In the genomic region with DNA sequence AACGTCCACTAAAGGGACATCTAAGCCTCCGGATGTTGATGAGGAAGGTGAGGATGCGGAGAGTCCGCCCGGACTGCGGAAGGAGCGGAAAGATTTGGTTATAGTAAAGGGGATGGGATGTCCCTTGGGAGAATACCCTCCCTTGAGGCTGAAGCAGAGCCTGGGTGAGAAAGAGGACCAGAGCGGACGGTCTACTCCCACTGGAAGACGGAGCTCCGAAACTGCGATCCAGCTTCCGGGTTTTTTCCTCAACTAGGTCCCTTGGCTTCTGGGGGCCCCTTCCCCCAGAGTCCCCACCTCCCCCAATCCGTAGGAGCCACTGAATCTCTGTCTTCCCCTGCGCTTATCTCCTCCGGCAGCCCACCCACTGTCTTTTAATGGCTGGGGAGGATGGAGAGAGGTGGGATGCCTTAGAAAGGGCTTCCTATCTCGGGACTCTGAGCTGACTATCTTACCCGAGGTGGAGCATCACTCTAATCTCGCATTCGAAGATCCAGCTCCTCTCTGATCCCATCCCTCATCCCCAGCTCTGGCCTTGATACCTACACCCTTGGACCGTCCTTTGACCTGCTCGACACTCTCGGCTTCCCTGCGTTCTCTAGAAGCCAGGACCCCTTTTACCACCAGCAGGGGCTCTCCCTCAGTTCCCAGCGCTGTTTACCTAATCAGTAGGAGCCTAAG, we compare ENCODE assay signal across 8 mouse cellular contexts. TPM values are rescaled to one million over a fixed set of nuclear protein-coding genes. Genes with fewer than 3 reads are reported as not detected.
DNase-seq lines count a peak whose midpoint lies in the region; ATAC-seq and TF ChIP-seq lines count a peak whose summit lies in the region.

No protein-coding gene starts in this region.

- no peak for ATAC-seq in embryonic facial prominence, embryonic 14.5 days (ENCODE audit: low read depth)
- no peak for ATAC-seq in heart, embryonic 11.5 days (replicated peaks; ENCODE audit: insufficient number of reproducible peaks, low FRiP score, low TSS enrichment)
- peak; percentile 24 for ATAC-seq in kidney, embryonic 15.5 days (replicated peaks; ENCODE audit: low FRiP score)
- ATAC-seq in midbrain, postnatal 0 days (ENCODE audit: low FRiP score): peak; percentile 22; the same call in 1 of the 2 replicates

- TF ChIP-seq CTCF in liver, adult 2 months (IDR thresholded peaks at IDR 0.05; ENCODE audit: low read depth, low read length): no peak
- peak; percentile 54 for TF ChIP-seq CTCF in midbrain, postnatal 0 days (IDR thresholded peaks at IDR 0.05)

- peak; percentile 77 for DNase-seq in layer of hippocampus, adult 11-12 months (ENCODE audit: low spot score)
- no peak for DNase-seq in layer of hippocampus, adult 9-10 months (ENCODE audit: low spot score)
- DNase-seq in embryonic facial prominence, embryonic 14.5 days (ENCODE audit: low spot score): peak; percentile 87
- DNase-seq in liver, adult 2 months (ENCODE audit: extremely low read depth, low read depth, low spot score): no peak
- DNase-seq in midbrain, postnatal 0 days (ENCODE audit: low spot score): peak; percentile 85
- DNase-seq in telencephalon, adult 2 months (ENCODE audit: low read depth, low spot score): peak; percentile 93

- peak overlapping the region; percentile 62 for H3K9ac ChIP-seq in embryonic facial prominence, embryonic 14.5 days (ENCODE audit: low read depth, low read length)
- peak overlapping the region; percentile 65 for H3K9ac ChIP-seq in heart, embryonic 11.5 days (ENCODE audit: low read depth, low read length)
- peak overlapping the region; percentile 44 for H3K9ac ChIP-seq in kidney, embryonic 15.5 days
- H3K9ac ChIP-seq in liver, adult 2 months (ENCODE audit: low read depth, low read length): peak overlapping the region; percentile 7; the same call in 1 of the 2 replicates
- peak overlapping the region; percentile 70 for H3K9ac ChIP-seq in midbrain, postnatal 0 days (replicated peaks; ENCODE audit: low read length, poor library complexity, severe bottlenecking)

- H3K27ac ChIP-seq in embryonic facial prominence, embryonic 14.5 days (replicated peaks; ENCODE audit: low read depth, low read length): peak overlapping the region; percentile 65
- H3K27ac ChIP-seq in heart, embryonic 11.5 days (ENCODE audit: low read depth, low read length): 0 out of 2 replicates have a peak overlapping the region, but pooled peaks have one; percentile 46
- H3K27ac ChIP-seq in kidney, embryonic 15.5 days: peak overlapping the region; percentile 83
- no peak overlapping the region for H3K27ac ChIP-seq in liver, adult 2 months (replicated peaks; ENCODE audit: insufficient read depth, low read depth, low read length)
- peak overlapping the region; percentile 94 for H3K27ac ChIP-seq in midbrain, postnatal 0 days (ENCODE audit: low read depth, low read length)

- no peaks in the 10 kb centered on the region for H3K9me3 ChIP-seq in embryonic facial prominence, embryonic 14.5 days (ENCODE audit: control insufficient read depth, low read length)
- no peaks in the 10 kb centered on the region for H3K9me3 ChIP-seq in heart, embryonic 11.5 days (replicated peaks; ENCODE audit: control insufficient read depth, low read length)
- H3K9me3 ChIP-seq in kidney, embryonic 15.5 days (replicated peaks): no peaks in the 10 kb centered on the region
- H3K9me3 ChIP-seq in midbrain, postnatal 0 days (ENCODE audit: low read length): no peaks in the 10 kb centered on the region

- peak overlapping the region; percentile 81 for H3K4me2 ChIP-seq in embryonic facial prominence, embryonic 14.5 days (ENCODE audit: low read depth, low read length)
- H3K4me2 ChIP-seq in heart, embryonic 11.5 days: peak overlapping the region; percentile 79
- H3K4me2 ChIP-seq in kidney, embryonic 15.5 days: peak overlapping the region; percentile 83
- H3K4me2 ChIP-seq in midbrain, postnatal 0 days (ENCODE audit: low read depth, low read length, poor library complexity, severe bottlenecking): peak overlapping the region; percentile 85

- no peaks in the 10 kb centered on the region for H3K79me2 ChIP-seq in liver, adult 2 months (ENCODE audit: control insufficient read depth, insufficient read depth, low read length)

- no peaks in the 10 kb centered on the region for H3K27me3 ChIP-seq in embryonic facial prominence, embryonic 14.5 days (replicated peaks; ENCODE audit: control insufficient read depth, insufficient read depth, low read length)
- no peaks in the 10 kb centered on the region for H3K27me3 ChIP-seq in heart, embryonic 11.5 days (ENCODE audit: control insufficient read depth, insufficient read depth, low read length)
- H3K27me3 ChIP-seq in kidney, embryonic 15.5 days: peaks cover 4% of the 10 kb centered on the region; the same call in 1 of the 2 replicates
- H3K27me3 ChIP-seq in liver, adult 2 months (ENCODE audit: control insufficient read depth, insufficient read depth, low read length): no peaks in the 10 kb centered on the region
- no peaks in the 10 kb centered on the region for H3K27me3 ChIP-seq in midbrain, postnatal 0 days (ENCODE audit: insufficient read depth, low read length)

- no peak for TF ChIP-seq POLR2A in liver, adult 2 months (IDR thresholded peaks at IDR 0.05; ENCODE audit: extremely low read depth, insufficient read depth, low read length)

- peak overlapping the region; percentile 84 for H3K4me3 ChIP-seq in embryonic facial prominence, embryonic 14.5 days (ENCODE audit: low read depth, low read length)
- H3K4me3 ChIP-seq in heart, embryonic 11.5 days (ENCODE audit: low read depth, low read length): peak overlapping the region; percentile 90
- peak overlapping the region; percentile 73 for H3K4me3 ChIP-seq in kidney, embryonic 15.5 days (replicated peaks)
- peak overlapping the region; percentile 34; the same call in 1 of the 2 replicates for H3K4me3 ChIP-seq in liver, adult 2 months (ENCODE audit: insufficient read depth, low read depth, low read length)
- H3K4me3 ChIP-seq in midbrain, postnatal 0 days (ENCODE audit: low read depth, low read length): peak overlapping the region; percentile 96

- under 1% methylated on average over 25 of the region's 25 CpGs for WGBS in embryonic facial prominence, embryonic 14.5 days
- under 1% methylated on average over 25 of the region's 25 CpGs for WGBS in heart, embryonic 11.5 days (ENCODE audit: insufficient replicate concordance)
- WGBS in kidney, embryonic 15.5 days: under 1% methylated on average over 25 of the region's 25 CpGs
- 1% methylated on average over 25 of the region's 25 CpGs for WGBS in liver, adult 2 months
- under 1% methylated on average over 25 of the region's 25 CpGs for WGBS in midbrain, postnatal 0 days

- H3K4me1 ChIP-seq in embryonic facial prominence, embryonic 14.5 days (ENCODE audit: control insufficient read depth, insufficient read depth, low read length): peaks cover 19% of the 10 kb centered on the region
- peaks cover 4% of the 10 kb centered on the region for H3K4me1 ChIP-seq in heart, embryonic 11.5 days (ENCODE audit: control insufficient read depth, insufficient read depth, low read length)
- H3K4me1 ChIP-seq in kidney, embryonic 15.5 days: peaks cover 29% of the 10 kb centered on the region
- no peaks in the 10 kb centered on the region; the same call in 1 of the 2 replicates for H3K4me1 ChIP-seq in liver, adult 2 months (ENCODE audit: control insufficient read depth, insufficient read depth, low read length)
- peaks cover 13% of the 10 kb centered on the region; the same call in 1 of the 2 replicates for H3K4me1 ChIP-seq in midbrain, postnatal 0 days (ENCODE audit: insufficient read depth, low read length)

- H3K36me3 ChIP-seq in embryonic facial prominence, embryonic 14.5 days (ENCODE audit: control insufficient read depth, insufficient read depth, low read length): no peaks in the 10 kb centered on the region
- no peaks in the 10 kb centered on the region for H3K36me3 ChIP-seq in heart, embryonic 11.5 days (ENCODE audit: control insufficient read depth, insufficient read depth, low read length)
- no peaks in the 10 kb centered on the region for H3K36me3 ChIP-seq in kidney, embryonic 15.5 days
- no peaks in the 10 kb centered on the region for H3K36me3 ChIP-seq in liver, adult 2 months (ENCODE audit: control insufficient read depth, insufficient read depth, low read length)
- H3K36me3 ChIP-seq in midbrain, postnatal 0 days (ENCODE audit: insufficient read depth, low read length): no peaks in the 10 kb centered on the region

RNA-seq across cellular contexts. Expression of a gene that starts 1.0 kb away (rescaled TPM):
- 12.5 and 12.9 TPM in 2 replicates for polyA plus RNA-seq in embryonic facial prominence, embryonic 14.5 days (2014; fragmentation: Nextera tagmentation; extraction: Ambion mirVana)
- 7.2 and 8.7 TPM in 2 replicates for polyA plus RNA-seq in heart, embryonic 11.5 days (2014; fragmentation: Nextera tagmentation; extraction: Ambion mirVana)
- polyA plus RNA-seq in kidney, embryonic 15.5 days (2015; fragmentation: Nextera tagmentation; extraction: Ambion mirVana): 5.7 and 6.0 TPM in 2 replicates
- total RNA-seq in liver, adult 2 months (2014; rRNA removed): 3.5 and 4.7 TPM in 2 replicates
- polyA plus RNA-seq in liver, adult 2 months (2012; rRNA removed): 1.4 and 1.9 TPM in 2 replicates
- 101 and 102 TPM in 2 replicates for total RNA-seq in midbrain, postnatal 0 days (2014; rRNA removed)
- polyA plus RNA-seq in midbrain, postnatal 0 days (2015; fragmentation: Nextera tagmentation; extraction: Ambion mirVana): 14.9 and 15.2 TPM in 2 replicates

Comparison
In these comparisons a context has a peak if more than half of its experiments do, and no peak if none do; other contexts are left out.
1. DNase-seq: peak in layer of hippocampus, adult 11-12 months (single experiment), embryonic facial prominence, embryonic 14.5 days (single experiment), midbrain, postnatal 0 days (single experiment) and telencephalon, adult 2 months (single experiment); none in layer of hippocampus, adult 9-10 months (single experiment) and liver, adult 2 months (single experiment).
2. ATAC-seq: peak in kidney, embryonic 15.5 days (single experiment) and midbrain, postnatal 0 days (single experiment); none in embryonic facial prominence, embryonic 14.5 days (single experiment) and heart, embryonic 11.5 days (single experiment).
3. H3K4me3 ChIP-seq: peak in every context shown above with its lines; median percentile 96 in midbrain, postnatal 0 days; 90 in heart, embryonic 11.5 days; 84 in embryonic facial prominence, embryonic 14.5 days; 73 in kidney, embryonic 15.5 days; 34 in liver, adult 2 months.
4. H3K9ac ChIP-seq: peak in every context shown above with its lines; median percentile 70 in midbrain, postnatal 0 days; 65 in heart, embryonic 11.5 days; 62 in embryonic facial prominence, embryonic 14.5 days; 44 in kidney, embryonic 15.5 days; 7 in liver, adult 2 months.
5. Peak in every context shown above with its lines, with median percentiles within 50 percentile points of each other: H3K4me2 ChIP-seq.